Mouse (Mus musculus) left cerebral cortex, postnatal 36 days (tissue): ENCODE results near the gene Rnf144a. TPM values are rescaled to one million over a fixed set of nuclear protein-coding genes. Genes with fewer than 3 reads are reported as not detected.

Source experiments
- DNase-seq, 2 experiments: peaks; one replicate each; pipeline ENCODE4 v3.0.0; 2021 to 2022; ENCODE audit warnings: low spot score in 2 of 2, mixed read lengths in 1 of 2
- intact Hi-C: fragments of 180-260 bp; cut with DNase I; formaldehyde crosslinking; loops from one replicate; pipeline ENCODE4 v1.15.1; 2025
- total RNA-seq, 2 experiments: library from RNA; stranded (reverse); gene quantifications; 2 replicates each; pipeline ENCODE4 v1.2.3; 2021

Gene Rnf144a
- total RNA-seq, 2 experiments from 2014 or later, result 31.7 to 31.9 TPM

DNA sequence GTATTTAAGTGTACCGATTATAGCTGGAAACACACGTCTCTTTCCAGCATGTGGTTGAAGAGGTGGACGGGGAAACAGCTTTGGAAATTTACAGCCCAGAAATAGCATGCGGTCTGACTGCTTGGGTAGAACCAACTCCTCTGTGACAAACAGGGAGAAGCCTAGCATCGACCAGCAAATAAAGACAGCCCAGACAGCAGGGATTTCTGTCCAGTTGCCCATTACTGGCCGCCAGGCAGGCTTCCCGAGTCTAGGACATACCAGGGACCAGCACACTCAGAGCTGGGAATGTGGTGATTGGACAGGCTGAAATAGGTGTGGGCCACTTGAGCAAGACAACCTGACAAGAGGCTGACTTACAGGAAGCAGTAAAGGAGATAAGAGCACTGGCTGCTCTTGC lies 35.3 kb downstream of the Rnf144a start:
- peak in 1 of 2 experiments; percentile 54 for DNase-seq
- intact Hi-C loops, result loop anchor here (5.0 kb wide), 1 partner anchor 38 kb away; the partner anchor contains the start of gene Rnf144a

DNA sequence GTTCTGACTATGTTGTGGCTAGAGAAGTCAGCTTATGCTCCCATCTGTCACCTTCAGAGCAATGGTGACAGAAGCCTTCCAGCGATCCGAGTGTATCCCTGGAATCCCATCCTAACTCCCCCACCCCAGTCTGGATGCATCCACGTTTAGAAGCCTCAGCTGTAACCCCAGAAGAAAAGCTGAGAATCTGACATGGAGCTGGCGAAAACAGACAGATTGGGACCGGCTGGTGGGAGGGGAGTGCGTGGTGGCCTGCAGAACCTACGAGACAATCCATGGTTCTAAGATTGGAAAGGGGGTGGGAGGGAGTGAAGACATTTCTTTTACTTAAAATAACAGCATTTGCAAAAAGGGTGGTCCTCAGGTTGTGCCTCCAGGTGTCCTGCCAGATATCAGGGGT lies 37.4 kb downstream of the Rnf144a start:
- intact Hi-C loops, result loop anchor here (5.0 kb wide), 1 partner anchor 40 kb away; the partner anchor contains the start of gene Rnf144a
- DNase-seq, result peak; percentile 71 to 79

DNA sequence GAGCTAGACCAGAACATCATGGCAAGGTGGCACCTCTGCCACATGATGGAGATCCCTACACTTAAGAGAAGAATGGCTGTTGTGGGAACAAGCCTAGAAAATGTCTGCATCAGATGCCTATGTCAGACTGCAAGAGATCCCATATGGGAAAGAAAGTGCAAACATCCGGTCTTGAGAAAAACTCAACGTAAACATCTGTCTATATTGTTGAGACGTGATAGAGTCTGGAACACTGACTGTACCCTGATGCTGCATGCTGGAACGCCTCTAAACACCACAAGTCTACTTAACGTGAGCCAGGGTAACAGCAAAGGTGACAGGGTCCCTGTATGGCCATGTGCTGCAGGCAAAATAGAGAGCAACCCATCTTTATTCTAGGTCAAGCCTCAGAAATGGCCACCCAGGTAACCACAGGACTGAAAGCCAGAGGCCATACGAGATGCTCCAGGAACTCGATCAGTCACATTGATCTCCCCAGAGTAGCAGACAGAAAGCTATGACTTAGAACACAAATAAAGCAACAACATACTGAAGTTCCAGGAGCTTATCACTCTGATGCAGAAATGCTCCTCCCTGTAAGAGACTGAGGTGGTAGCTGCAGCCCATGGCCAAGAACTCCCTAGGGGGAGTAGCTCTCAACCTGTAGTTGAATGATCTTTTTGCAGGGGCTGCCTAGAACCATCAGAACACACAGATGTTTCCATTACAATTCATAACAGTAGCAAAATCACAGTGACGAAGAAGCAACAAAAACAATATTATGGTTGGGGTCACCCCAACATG lies 38.3 kb downstream of the Rnf144a start:
- no peak for DNase-seq
- intact Hi-C loops, result loop anchor here (5.0 kb wide), 1 partner anchor 41 kb away; the partner anchor contains the start of gene Rnf144a

DNA sequence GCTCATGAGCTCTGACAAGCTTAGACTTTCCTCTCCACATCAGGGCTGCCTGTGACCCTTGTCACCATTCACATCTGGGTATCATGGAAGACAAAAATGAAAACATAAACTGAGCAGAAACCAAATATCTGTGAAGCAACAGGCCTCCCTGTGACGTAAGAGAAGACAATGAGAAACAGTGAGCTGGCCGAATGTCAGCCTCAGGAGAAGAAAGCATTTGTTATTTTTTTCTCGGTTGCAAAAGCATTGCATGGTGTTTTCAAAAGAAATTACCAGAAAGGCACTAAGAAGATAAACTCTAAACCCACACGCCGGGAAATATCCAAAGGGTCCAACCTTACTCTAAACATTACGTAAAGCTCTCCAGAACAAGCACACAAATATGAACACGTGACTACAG lies 41.3 kb downstream of the Rnf144a start:
- intact Hi-C loops, result no loop called here

DNA sequence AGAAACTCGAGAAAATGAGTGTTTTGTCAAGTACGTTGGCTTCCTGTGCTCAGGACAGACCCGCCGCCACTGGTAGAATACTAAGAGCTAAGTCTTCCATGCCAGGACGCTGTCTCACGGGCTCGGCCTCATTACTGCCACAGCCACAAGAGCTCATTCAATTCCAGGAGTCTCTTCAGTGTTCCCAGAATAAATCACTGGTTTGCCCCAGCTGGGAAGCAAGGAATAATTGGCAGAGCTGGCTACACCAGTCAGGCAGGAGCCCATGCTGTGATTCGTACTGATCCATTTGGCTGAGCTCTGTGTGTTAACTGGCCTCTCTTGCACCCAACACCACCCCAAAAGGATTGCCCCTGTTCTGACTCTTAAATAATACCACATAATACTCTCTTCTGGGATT lies 45.0 kb downstream of the Rnf144a start:
- DNase-seq, result peak in 1 of 2 experiments; percentile 44
- intact Hi-C loops, result no loop called here

More for the DNA sequence above, 41.3 kb downstream of the Rnf144a start:
- no peak for DNase-seq

DNA sequence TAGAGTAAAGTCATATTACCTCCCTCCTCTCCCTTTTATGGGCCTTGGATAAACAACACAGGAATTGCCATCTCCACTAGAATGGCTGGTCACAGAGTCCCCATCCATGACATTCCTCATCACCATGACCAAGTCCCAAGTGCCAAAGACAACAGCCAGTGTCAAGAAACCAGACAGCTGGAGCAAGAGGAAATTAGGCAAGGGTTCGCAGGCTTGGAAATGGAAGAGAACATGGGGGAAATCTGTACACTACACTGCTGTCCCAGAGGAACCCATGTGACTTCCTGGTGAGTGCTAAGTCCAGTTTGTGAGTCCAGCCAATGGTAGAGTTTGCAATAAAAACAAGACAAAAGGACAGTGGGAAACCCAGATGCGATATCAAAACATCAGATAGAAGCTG lies 47.7 kb downstream of the Rnf144a start:
- DNase-seq, result no peak
- intact Hi-C loops, result no loop called here

DNA sequence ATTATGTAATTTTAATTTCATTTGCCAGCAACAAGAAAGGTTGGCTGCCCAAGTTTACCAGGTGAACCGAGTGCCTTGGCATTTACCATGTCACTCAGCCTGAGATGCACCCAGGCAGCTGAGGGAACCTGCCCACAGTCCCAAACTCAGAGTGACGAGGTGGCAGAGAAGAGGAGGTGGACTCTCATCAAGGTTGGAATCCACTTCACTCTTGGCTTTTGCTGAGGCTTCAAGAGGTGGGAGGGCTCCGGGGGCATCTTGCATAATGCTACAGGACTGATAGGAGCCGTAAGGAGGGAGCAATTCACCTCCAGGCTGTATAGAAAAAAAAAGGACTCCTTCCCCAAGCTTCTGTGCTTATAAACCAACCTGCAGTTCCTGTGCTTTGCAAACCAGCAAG lies 48.7 kb downstream of the Rnf144a start:
- intact Hi-C loops, result no loop called here
- no peak for DNase-seq

DNA sequence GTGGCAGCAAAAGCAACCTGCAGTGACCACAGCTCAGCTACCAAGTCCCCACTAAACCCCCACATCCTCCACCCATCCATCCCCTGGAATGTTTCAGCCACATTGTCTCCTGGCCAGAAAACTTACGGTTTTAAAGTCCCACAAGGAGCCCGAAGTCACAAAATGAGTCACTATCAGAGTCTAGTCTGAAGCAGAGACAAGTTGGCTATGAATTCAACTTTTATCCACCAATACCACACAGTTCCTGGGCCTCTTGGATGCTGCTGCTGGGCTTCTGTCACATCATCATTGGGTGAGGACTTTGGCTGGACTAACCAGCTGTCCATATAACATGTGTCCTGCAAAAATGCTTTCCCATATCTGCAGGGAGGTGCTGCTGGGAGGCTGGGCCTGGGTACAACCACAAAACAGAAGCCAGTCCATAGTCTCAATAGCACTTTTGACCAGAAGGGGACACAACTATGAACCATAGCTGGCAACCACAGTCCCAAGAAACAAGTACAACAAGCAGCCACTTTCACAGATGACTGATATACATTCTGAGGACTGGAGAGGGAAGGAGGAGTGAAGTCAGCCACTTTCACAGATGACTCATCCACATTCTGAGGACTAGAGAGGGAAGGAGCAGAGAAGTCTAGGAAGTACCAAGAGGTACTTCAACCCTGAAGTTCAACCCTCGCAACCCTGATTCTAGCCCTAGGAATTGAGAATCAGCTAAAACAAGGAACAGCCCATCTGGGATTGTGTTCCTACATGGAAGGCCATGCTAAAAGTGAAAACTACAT lies 49.3 kb downstream of the Rnf144a start:
- intact Hi-C loops, result no loop called here

DNA sequence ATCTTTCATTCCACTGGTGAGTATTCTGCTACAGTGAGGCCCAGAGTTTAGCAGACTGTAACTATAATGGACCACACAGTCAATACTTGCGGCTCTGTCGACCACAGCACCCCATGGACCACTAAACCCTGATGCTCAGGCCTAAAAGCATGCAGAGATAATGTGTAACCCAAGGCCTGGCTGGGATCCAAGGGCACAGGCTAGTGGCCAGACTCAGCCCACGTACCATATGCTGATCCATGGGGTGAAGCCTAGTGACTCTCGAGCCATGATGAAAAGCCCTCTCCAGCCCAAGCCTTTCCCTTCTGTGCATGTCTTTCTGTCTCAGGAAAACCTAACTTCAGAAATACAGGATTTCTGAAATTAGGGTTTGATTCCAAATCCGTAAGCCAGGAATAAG lies 50.2 kb downstream of the Rnf144a start:
- DNase-seq, result no peak
- intact Hi-C loops, result no loop called here

More for the DNA sequence above, 49.3 kb downstream of the Rnf144a start:
- DNase-seq, result no peak

DNA sequence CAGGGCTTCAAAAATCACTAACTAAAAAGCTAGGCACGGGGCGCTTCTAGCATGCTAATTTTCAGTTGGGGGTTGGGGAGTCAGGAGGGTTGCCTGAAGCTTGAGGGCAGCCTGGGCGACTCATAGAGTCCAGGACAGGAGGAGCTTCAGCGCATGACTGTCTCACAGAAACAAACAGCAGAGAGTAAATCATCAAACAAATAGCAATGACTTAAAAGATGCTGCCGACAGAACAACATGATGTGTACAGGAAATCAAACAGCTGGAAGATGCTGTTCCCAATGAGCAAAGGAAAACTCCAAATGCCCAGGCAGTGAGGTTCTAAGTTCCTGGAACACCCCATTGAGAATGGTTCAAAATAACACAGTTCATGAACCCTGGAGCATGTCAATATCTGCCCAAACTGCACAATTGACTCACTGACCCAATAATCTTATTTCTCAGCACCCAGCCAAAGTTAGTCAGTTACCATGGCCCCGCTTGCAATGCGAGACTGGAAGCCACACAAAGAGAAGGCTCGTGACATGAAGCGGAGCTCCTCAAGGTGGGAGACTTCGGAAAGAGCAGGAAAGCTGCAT lies 54.0 kb downstream of the Rnf144a start:
- no peak for DNase-seq

DNA sequence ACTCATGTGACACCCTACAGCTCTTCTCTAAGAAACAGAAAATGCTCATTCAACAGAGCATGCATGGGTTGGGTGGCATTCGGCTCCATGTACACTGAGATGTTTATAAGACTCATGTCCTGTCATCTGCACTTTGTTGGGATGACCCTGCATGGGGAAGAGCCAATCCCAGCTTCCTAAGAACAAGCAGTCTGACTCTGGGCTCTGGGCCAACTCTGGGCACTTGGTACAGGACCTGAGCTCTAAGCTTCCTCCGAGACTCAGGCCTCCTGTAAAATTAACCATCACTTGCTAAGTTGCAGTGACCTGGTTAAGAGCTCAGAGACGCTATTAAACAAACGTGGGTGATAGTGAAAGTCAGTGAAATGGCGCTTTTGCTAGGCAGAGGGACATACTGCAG lies 55.2 kb downstream of the Rnf144a start:
- intact Hi-C loops, result no loop called here
- DNase-seq, result no peak

More for the DNA sequence above, 54.0 kb downstream of the Rnf144a start:
- intact Hi-C loops, result no loop called here

DNA sequence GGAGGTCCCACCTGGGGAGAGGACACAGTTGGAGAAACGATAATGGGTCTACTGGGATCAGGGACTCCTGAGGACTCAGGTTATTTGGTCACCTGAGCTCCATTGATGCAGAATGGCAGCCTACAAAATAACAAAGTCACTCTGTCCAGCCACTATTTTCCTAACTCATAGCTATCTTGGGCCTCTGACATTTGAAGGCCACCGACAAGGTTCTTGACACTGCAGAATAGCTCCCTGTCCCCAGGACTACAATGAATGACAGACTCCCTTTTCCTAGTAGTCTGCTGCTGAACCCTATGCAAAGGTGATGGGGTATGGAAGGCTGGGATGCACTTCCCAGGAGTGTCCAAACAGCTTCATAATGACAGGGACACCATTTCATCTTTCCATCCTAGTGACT lies 55.8 kb downstream of the Rnf144a start:
- intact Hi-C loops, result no loop called here
- DNase-seq, result no peak

DNA sequence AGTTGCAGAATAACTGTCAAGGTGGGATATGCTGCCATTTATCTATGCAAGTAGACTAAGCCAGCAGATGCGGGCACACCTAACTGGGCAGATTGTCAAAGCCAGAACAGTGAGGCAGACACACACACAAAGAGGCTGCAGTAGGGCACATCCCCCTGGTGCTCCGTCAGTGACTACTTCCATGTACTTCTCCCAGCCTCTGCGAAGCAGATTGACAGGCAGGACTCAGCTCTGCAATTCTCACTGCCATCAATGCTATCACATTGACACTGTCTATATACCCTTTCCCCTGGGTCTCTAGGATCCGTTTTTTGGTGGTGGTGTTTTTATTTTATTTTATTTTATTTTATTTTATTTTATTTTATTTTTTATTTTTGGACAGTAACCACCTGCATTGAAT lies 57.8 kb downstream of the Rnf144a start:
- intact Hi-C loops, result no loop called here

DNA sequence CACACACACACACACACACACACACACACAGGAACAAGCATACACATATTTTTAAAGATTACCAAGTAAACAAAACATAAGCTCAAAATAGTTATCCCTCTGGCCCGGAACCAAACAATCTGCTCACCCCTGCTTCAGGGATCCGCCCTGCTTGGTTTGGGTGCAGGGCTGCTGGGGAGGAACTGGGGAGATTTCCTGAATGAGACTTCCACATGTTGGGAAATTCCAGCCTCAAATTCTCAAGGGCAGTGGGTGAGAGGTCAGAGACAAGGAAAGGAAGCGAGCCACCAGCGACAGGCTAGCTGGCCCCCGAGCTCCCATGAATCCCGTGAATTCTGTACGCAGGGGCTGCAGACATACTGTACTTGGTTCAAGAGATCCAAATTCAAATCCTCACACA lies 58.9 kb downstream of the Rnf144a start:
- intact Hi-C loops, result no loop called here
- no peak for DNase-seq

More for the DNA sequence above, 57.8 kb downstream of the Rnf144a start:
- DNase-seq, result no peak

DNA sequence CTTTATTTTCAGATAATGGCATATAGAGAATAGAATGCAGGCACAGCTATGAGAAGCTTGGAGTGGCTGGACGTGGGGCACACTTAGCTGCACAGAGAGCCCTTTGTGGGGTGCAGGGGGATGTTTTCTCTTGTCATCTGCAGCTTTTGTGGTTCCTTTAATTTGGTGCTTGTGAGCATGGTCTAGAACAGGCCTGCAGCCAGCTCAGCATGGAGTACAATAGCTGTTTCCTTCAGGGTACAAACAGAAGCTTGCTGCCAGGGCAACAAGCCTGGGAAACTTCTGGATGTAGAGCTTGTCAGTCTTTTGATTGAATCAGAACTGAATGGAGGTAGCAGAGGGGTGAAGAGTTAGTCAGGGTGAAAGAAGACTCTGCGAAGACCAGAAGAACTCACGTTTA lies 63.7 kb downstream of the Rnf144a start:
- no peak for DNase-seq
- intact Hi-C loops, result no loop called here

DNA sequence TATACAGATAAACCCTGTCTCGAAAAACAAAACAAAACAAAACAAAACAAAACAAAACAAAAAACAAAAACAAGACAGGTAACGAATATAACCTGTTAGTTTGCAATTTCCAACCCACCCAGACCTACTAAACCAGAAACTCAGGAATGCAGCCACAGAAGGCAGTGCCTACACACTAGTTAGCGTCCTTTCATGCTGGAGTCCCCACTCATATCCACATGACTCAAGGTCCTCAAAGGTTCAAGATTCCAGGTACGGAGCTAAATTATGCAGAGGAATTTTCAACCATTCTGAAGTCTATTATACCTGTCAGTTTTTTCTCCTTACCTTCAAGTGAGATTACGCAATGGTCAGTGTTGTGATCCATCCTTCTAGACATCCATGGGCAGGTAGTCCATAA lies 70.6 kb downstream of the Rnf144a start:
- DNase-seq, result no peak
- intact Hi-C loops, result no loop called here

DNA sequence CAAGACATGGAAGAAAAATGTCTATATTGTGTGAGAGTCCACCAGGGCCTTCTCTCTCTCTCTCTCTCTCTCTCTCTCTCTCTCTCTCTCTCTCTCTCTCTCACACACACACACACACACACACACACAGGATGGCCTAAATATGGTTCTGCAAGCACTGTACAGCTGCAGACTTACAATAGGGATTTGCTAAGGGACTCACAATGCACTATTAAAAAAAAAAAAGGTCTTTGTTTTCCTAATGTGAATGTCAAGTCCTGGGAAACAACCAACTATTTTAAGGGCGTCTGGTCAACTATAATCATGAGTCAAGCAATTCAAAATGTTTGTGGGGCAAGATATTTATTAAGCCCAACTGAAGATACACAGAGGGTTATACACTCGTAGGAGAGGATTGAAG lies 71.9 kb downstream of the Rnf144a start:
- intact Hi-C loops, result no loop called here

DNA sequence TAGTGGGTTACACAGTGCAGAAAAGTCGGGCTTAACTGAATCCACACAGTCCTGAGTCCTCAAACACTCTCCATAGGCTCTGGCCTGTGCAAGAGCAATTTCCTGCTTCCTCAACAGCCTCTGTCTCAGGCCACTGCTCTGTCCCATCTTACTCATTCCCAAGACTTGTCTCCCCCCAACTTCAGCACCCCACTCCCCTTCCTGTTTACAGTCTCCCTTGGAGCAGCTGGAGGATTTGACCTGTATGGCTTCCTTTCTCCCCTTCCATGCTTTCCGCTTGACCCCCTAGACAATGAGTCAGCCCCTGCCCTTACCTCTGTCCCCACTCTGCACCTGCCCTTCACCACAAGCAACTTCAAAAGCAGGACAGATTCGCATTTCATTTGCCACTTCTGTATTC lies 72.4 kb downstream of the Rnf144a start:
- DNase-seq, result no peak
- intact Hi-C loops, result no loop called here

More for the DNA sequence above, 71.9 kb downstream of the Rnf144a start:
- no peak for DNase-seq

DNA sequence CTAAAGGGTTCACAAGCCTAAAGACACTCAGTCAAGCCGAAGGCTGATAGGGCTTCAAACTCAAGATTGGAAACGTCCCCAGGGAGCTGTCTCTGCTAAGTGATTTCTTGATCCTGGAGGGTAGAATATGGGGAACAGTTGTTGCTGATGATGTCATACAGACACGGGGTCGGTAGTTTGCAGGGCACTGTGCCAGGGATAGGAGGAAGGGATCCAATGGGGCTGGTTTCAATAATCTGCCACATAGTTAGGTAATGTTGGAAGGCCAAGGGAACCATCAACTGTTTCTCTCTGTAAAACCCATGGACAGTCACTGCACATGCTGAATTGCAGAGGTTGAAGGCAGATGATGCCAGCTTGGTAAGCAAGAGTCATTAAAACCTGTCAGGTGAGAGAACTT lies 73.0 kb downstream of the Rnf144a start:
- intact Hi-C loops, result no loop called here

DNA sequence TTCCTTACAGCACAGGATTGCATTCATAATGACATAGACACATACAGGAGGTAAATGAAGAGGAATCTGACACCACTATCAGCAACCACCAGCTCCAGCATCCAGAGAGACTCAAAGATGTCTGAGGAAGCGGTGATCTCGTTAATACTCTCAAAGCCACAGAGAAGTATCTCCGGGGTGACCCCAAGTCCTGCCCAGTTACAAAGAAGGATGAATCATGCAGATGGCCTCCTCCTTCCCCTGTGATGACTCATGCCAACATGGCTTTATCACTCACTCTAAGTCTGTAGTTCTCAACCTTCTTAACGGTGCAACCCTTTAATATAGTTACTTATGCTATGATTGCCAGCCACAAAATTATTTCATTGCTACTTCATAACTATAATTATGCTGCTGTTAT lies 74.4 kb downstream of the Rnf144a start:
- no peak for DNase-seq
- intact Hi-C loops, result no loop called here

More for the DNA sequence above, 73.0 kb downstream of the Rnf144a start:
- no peak for DNase-seq
